Mouse (Mus musculus) inflammation-experienced regulatory T-cells, adult 6 months (primary cell): Measurements from ENCODE around the gene Acot12. TPM values are rescaled to one million over a fixed set of nuclear protein-coding genes. Genes with fewer than 3 reads are reported as not detected.

ENCODE experiments used
- ATAC-seq: one replicate; pipeline ENCODE4 v1.8.0; 2017
- polyA plus RNA-seq, 3 experiments: library from polyadenylated mRNA; unstranded; fragments of 100-300 nt; shearing (Covaris generic); gene quantifications; one replicate each; pipeline ENCODE4 v1.2.1; 2017

Acot12 gene
- polyA plus RNA-seq, 3 experiments from 2014 or later = not detected

GRCm38 (mm10) chr13:91827876-91828275, 86.6 kb downstream of the Acot12 start:
- peak; percentile 87 for ATAC-seq

Other genes with a start within 250 kb of the Acot12 start
- gene Zcchc9, start 66.2 kb downstream of the Acot12 start, polyA plus RNA-seq = 10 to 100 TPM; 49.3 to 53.4 (median 51.0) TPM
- gene Ckmt2, start 135.4 kb downstream of the Acot12 start, polyA plus RNA-seq = not detected